Mouse (Mus musculus): ENCODE results near the gene Cep152. TPM values are rescaled to one million over a fixed set of nuclear protein-coding genes. Genes with fewer than 3 reads are reported as not detected.

The Cep152 gene
- total and polyA plus RNA-seq, 3 experiments: 0.51 to 1.4 (median 1.4) TPM

- H3K9ac ChIP-seq (ENCODE audit: low read depth, low read length): no peak overlapping the region
- 88% methylated on average over 3 of the region's 3 CpGs for whole genome bisulfite sequencing
- H3K4me3 ChIP-seq: no peak overlapping the region
- no peaks in the 10 kb centered on the region for H3K79me2 ChIP-seq (replicated peaks; ENCODE audit: control insufficient read depth, insufficient read depth, low read length)
- no peaks in the 10 kb centered on the region for H3K4me1 ChIP-seq (ENCODE audit: control insufficient read depth, insufficient read depth, low read length)
- H3K27ac ChIP-seq: no peak overlapping the region
- TF ChIP-seq CTCF (IDR thresholded peaks at IDR 0.05): no peak
- no peak for TF ChIP-seq EP300 (IDR thresholded peaks at IDR 0.05; ENCODE audit: insufficient read depth, low read depth, low read length)
- TF ChIP-seq POLR2A (IDR thresholded peaks at IDR 0.05; ENCODE audit: insufficient read depth, low read depth, low read length): no peak
- intact Hi-C loops (cut with DNase I): no loop called here
- no peaks in the 10 kb centered on the region for H3K36me3 ChIP-seq (ENCODE audit: control insufficient read depth, insufficient read depth, low read length)
- no peak for DNase-seq
- no peaks in the 10 kb centered on the region for H3K27me3 ChIP-seq (ENCODE audit: control insufficient read depth, insufficient read depth, low read length)
Measured at GRCm38 (mm10) chr2:125544986-125545385, 79.9 kb downstream of the Cep152 start.

GRCm38 (mm10) chr2:125543646-125544045 is 81.3 kb downstream of the Cep152 start:
- whole genome bisulfite sequencing: 48% methylated on average over 1 of the region's 1 CpGs
- intact Hi-C loops (cut with DNase I): no loop called here
- H3K27ac ChIP-seq: no peak overlapping the region
- no peaks in the 10 kb centered on the region for H3K36me3 ChIP-seq (ENCODE audit: control insufficient read depth, insufficient read depth, low read length)
- no peak for DNase-seq
- TF ChIP-seq POLR2A (IDR thresholded peaks at IDR 0.05; ENCODE audit: insufficient read depth, low read depth, low read length): no peak
- H3K4me3 ChIP-seq: no peak overlapping the region
- no peaks in the 10 kb centered on the region for H3K27me3 ChIP-seq (ENCODE audit: control insufficient read depth, insufficient read depth, low read length)
- no peaks in the 10 kb centered on the region for H3K4me1 ChIP-seq (ENCODE audit: control insufficient read depth, insufficient read depth, low read length)
- no peaks in the 10 kb centered on the region for H3K79me2 ChIP-seq (replicated peaks; ENCODE audit: control insufficient read depth, insufficient read depth, low read length)
- H3K9ac ChIP-seq (ENCODE audit: low read depth, low read length): no peak overlapping the region

- no peaks in the 10 kb centered on the region for H3K4me1 ChIP-seq (ENCODE audit: control insufficient read depth, insufficient read depth, low read length)
- intact Hi-C loops (cut with DNase I): no loop called here
- WGBS: 69% methylated on average over 7 of the region's 7 CpGs
Measured at GRCm38 (mm10) chr2:125541451-125541850, 83.5 kb downstream of the Cep152 start.

GRCm38 (mm10) chr2:125540579-125540978 is 84.3 kb downstream of the Cep152 start:
- no peaks in the 10 kb centered on the region for H3K36me3 ChIP-seq (ENCODE audit: control insufficient read depth, insufficient read depth, low read length)
- intact Hi-C loops (cut with DNase I): no loop called here
- H3K4me3 ChIP-seq: no peak overlapping the region
- no peaks in the 10 kb centered on the region for H3K27me3 ChIP-seq (ENCODE audit: control insufficient read depth, insufficient read depth, low read length)
- H3K9ac ChIP-seq (ENCODE audit: low read depth, low read length): no peak overlapping the region
- TF ChIP-seq CTCF (IDR thresholded peaks at IDR 0.05) (no peak), POLR2A (IDR thresholded peaks at IDR 0.05; ENCODE audit: insufficient read depth, low read depth, low read length) (no peak), EP300 (IDR thresholded peaks at IDR 0.05; ENCODE audit: insufficient read depth, low read depth, low read length) (no peak)
- peak in 1 of 2 experiments; percentile 14 for DNase-seq
- WGBS: 42% methylated on average over 7 of the region's 7 CpGs
- no peaks in the 10 kb centered on the region for H3K79me2 ChIP-seq (replicated peaks; ENCODE audit: control insufficient read depth, insufficient read depth, low read length)
- H3K4me1 ChIP-seq (ENCODE audit: control insufficient read depth, insufficient read depth, low read length): no peaks in the 10 kb centered on the region
- no peak overlapping the region for H3K27ac ChIP-seq

More at GRCm38 (mm10) chr2:125541451-125541850, 83.5 kb downstream of the Cep152 start:
- no peaks in the 10 kb centered on the region for H3K27me3 ChIP-seq (ENCODE audit: control insufficient read depth, insufficient read depth, low read length)
- H3K79me2 ChIP-seq (replicated peaks; ENCODE audit: control insufficient read depth, insufficient read depth, low read length): no peaks in the 10 kb centered on the region
- no peak overlapping the region for H3K4me3 ChIP-seq
- H3K36me3 ChIP-seq (ENCODE audit: control insufficient read depth, insufficient read depth, low read length): no peaks in the 10 kb centered on the region
- DNase-seq: no peak
- no peak for TF ChIP-seq CTCF (IDR thresholded peaks at IDR 0.05)
- TF ChIP-seq EP300 (IDR thresholded peaks at IDR 0.05; ENCODE audit: insufficient read depth, low read depth, low read length): no peak
- TF ChIP-seq POLR2A (IDR thresholded peaks at IDR 0.05; ENCODE audit: insufficient read depth, low read depth, low read length): no peak
- H3K27ac ChIP-seq: no peak overlapping the region
- H3K9ac ChIP-seq (ENCODE audit: low read depth, low read length): no peak overlapping the region

- no peak for DNase-seq
- H3K9ac ChIP-seq (ENCODE audit: low read depth, low read length): no peak overlapping the region
- 87% methylated on average over 3 of the region's 3 CpGs for WGBS
- no peak overlapping the region for H3K4me3 ChIP-seq
- no peaks in the 10 kb centered on the region for H3K79me2 ChIP-seq (replicated peaks; ENCODE audit: control insufficient read depth, insufficient read depth, low read length)
- H3K27me3 ChIP-seq (ENCODE audit: control insufficient read depth, insufficient read depth, low read length): no peaks in the 10 kb centered on the region
- intact Hi-C loops (cut with DNase I): no loop called here
- H3K36me3 ChIP-seq (ENCODE audit: control insufficient read depth, insufficient read depth, low read length): no peaks in the 10 kb centered on the region
- TF ChIP-seq CTCF (IDR thresholded peaks at IDR 0.05) (no peak), EP300 (IDR thresholded peaks at IDR 0.05; ENCODE audit: insufficient read depth, low read depth, low read length) (no peak), POLR2A (IDR thresholded peaks at IDR 0.05; ENCODE audit: insufficient read depth, low read depth, low read length) (no peak)
- no peak overlapping the region for H3K27ac ChIP-seq
- no peaks in the 10 kb centered on the region for H3K4me1 ChIP-seq (ENCODE audit: control insufficient read depth, insufficient read depth, low read length)
Measured at GRCm38 (mm10) chr2:125539640-125540039, 85.3 kb downstream of the Cep152 start.

- Histone ChIP-seq H3K36me3 (ENCODE audit: control insufficient read depth, insufficient read depth, low read length) (no peaks in the 10 kb centered on the region), H3K4me1 (ENCODE audit: control insufficient read depth, insufficient read depth, low read length) (no peaks in the 10 kb centered on the region), H3K9ac (ENCODE audit: low read depth, low read length) (no peak overlapping the region), H3K27me3 (ENCODE audit: control insufficient read depth, insufficient read depth, low read length) (no peaks in the 10 kb centered on the region), H3K79me2 (replicated peaks; ENCODE audit: control insufficient read depth, insufficient read depth, low read length) (no peaks in the 10 kb centered on the region), H3K4me3 (no peak overlapping the region), H3K27ac (no peak overlapping the region)
- TF ChIP-seq POLR2A (IDR thresholded peaks at IDR 0.05; ENCODE audit: insufficient read depth, low read depth, low read length): no peak
- TF ChIP-seq CTCF (IDR thresholded peaks at IDR 0.05): no peak
- no peak for TF ChIP-seq EP300 (IDR thresholded peaks at IDR 0.05; ENCODE audit: insufficient read depth, low read depth, low read length)
- 38% methylated on average over 6 of the region's 6 CpGs for WGBS
- intact Hi-C loops (cut with DNase I): no loop called here
- peak; percentile 49 to 73 for DNase-seq
Measured at GRCm38 (mm10) chr2:125530665-125531064, 94.2 kb downstream of the Cep152 start.
